Mouse (Mus musculus): Measurements from ENCODE around the gene Lbr. TPM values are rescaled to one million over a fixed set of nuclear protein-coding genes. Genes with fewer than 3 reads are reported as not detected.
A peak's percentile ranks its signal among the peaks of the same experiment; 100 is the strongest.

Lbr gene
- 10 to 100 TPM; 18.8 to 21.3 (median 20.1) TPM for total RNA-seq (2022)

GRCm38 (mm10) chr1:181842781-181843180 lies at the start of gene Lbr:
TSS of gene Lbr (minus strand) at chr1:181843046.
- no peak for DNase-seq (ENCODE audit: low spot score)

GRCm38 (mm10) chr1:181889670-181890069 lies 46.8 kb upstream of the Lbr start:
- no peak for DNase-seq (ENCODE audit: low spot score)

- DNase-seq (ENCODE audit: low spot score), result peak; percentile 91
These were observed 46.0 kb upstream of the Lbr start for GRCm38 (mm10) chr1:181888801-181889200.

- DNase-seq (ENCODE audit: low spot score), result peak; percentile 40
These were observed 38.7 kb upstream of the Lbr start for GRCm38 (mm10) chr1:181881532-181881931.

GRCm38 (mm10) chr1:181880752-181881325 lies 38.0 kb upstream of the Lbr start:
- DNase-seq (ENCODE audit: low spot score), result no peak

- no peak for DNase-seq (ENCODE audit: low spot score)
These were observed 35.6 kb upstream of the Lbr start for GRCm38 (mm10) chr1:181878436-181878835.

GRCm38 (mm10) chr1:181877088-181877487 lies 34.2 kb upstream of the Lbr start:
- no peak for DNase-seq (ENCODE audit: low spot score)

GRCm38 (mm10) chr1:181876656-181877055 lies 33.8 kb upstream of the Lbr start:
- no peak for DNase-seq (ENCODE audit: low spot score)

GRCm38 (mm10) chr1:181873086-181873920 lies 30.5 kb upstream of the Lbr start:
- peak; percentile 11 for DNase-seq (ENCODE audit: low spot score)

GRCm38 (mm10) chr1:181872639-181873038 lies 29.8 kb upstream of the Lbr start:
- DNase-seq (ENCODE audit: low spot score), result no peak

- no peak for DNase-seq (ENCODE audit: low spot score)
These were observed 23.8 kb upstream of the Lbr start for GRCm38 (mm10) chr1:181866429-181867280.

- DNase-seq (ENCODE audit: low spot score), result no peak
These were observed 23.0 kb upstream of the Lbr start for GRCm38 (mm10) chr1:181865863-181866216.

- no peak for DNase-seq (ENCODE audit: low spot score)
These were observed 22.4 kb upstream of the Lbr start for GRCm38 (mm10) chr1:181864971-181865862.

- DNase-seq (ENCODE audit: low spot score), result no peak
These were observed 20.6 kb upstream of the Lbr start for GRCm38 (mm10) chr1:181863431-181863830.

- no peak for DNase-seq (ENCODE audit: low spot score)
These were observed 20.0 kb upstream of the Lbr start for GRCm38 (mm10) chr1:181862676-181863374.

- no peak for DNase-seq (ENCODE audit: low spot score)
These were observed 18.5 kb upstream of the Lbr start for GRCm38 (mm10) chr1:181861181-181861902.

GRCm38 (mm10) chr1:181860659-181861058 lies 17.8 kb upstream of the Lbr start:
- DNase-seq (ENCODE audit: low spot score), result peak; percentile 89

- DNase-seq (ENCODE audit: low spot score), result no peak
These were observed 13.5 kb upstream of the Lbr start for GRCm38 (mm10) chr1:181856329-181856728.

GRCm38 (mm10) chr1:181854829-181855228 lies 12.0 kb upstream of the Lbr start:
- DNase-seq (ENCODE audit: low spot score), result no peak
